Mouse (Mus musculus) left cerebral cortex, postnatal 14 days (tissue): ENCODE measurements at regions not wholly inside any gene's neighbourhood (a gene's known extent, or its start where the extent isn't known, plus 50 kb on each side); places are given as distances from the start of the nearest gene placed in this dataset.

Experiments
- DNase-seq, 2 experiments: peaks; one replicate each; pipeline ENCODE4 v3.0.0; 2021 to 2022; ENCODE audit warnings: low spot score in 2 of 2, mixed read lengths in 1 of 2
- intact Hi-C: fragments of 180-260 bp; cut with DNase I; formaldehyde crosslinking; loops from one replicate; pipeline ENCODE4 v1.15.1; 2025

GRCm38 (mm10) chr4:12476717-12477116 is 304.9 kb upstream of the Fam92a start:
- no peak for DNase-seq
- intact Hi-C loops = no loop called here

GRCm38 (mm10) chr4:12474981-12475568 is 303.3 kb upstream of the Fam92a start:
- no peak for DNase-seq
- intact Hi-C loops = no loop called here

- DNase-seq = no peak
- intact Hi-C loops = no loop called here
These were observed 302.6 kb upstream of the Fam92a start for GRCm38 (mm10) chr4:12474421-12474820.

- intact Hi-C loops = no loop called here
- no peak for DNase-seq
These were observed 289.9 kb upstream of the Fam92a start for GRCm38 (mm10) chr4:12461701-12462100.

- DNase-seq = no peak
These were observed 289.4 kb upstream of the Fam92a start for GRCm38 (mm10) chr4:12461251-12461650.

GRCm38 (mm10) chr4:12457978-12458597 is 286.3 kb upstream of the Fam92a start:
- DNase-seq = no peak
- intact Hi-C loops = no loop called here

More at GRCm38 (mm10) chr4:12461251-12461650, 289.4 kb upstream of the Fam92a start:
- intact Hi-C loops = no loop called here

GRCm38 (mm10) chr4:12452086-12452485 is 280.3 kb upstream of the Fam92a start:
- DNase-seq = no peak
- intact Hi-C loops = no loop called here

- intact Hi-C loops = no loop called here
- no peak for DNase-seq
These were observed 253.7 kb upstream of the Fam92a start for GRCm38 (mm10) chr4:12425507-12425906.

- intact Hi-C loops = no loop called here
- DNase-seq = no peak
These were observed 250.0 kb upstream of the Fam92a start for GRCm38 (mm10) chr4:12421628-12422319.

GRCm38 (mm10) chr4:12418086-12418485 is 246.3 kb upstream of the Fam92a start:
- intact Hi-C loops = no loop called here
- no peak for DNase-seq

GRCm38 (mm10) chr4:12395344-12395743 is 223.5 kb upstream of the Fam92a start:
- no peak for DNase-seq
- intact Hi-C loops = no loop called here

- DNase-seq = peak; percentile 19 to 58
- intact Hi-C loops = no loop called here
These were observed 205.2 kb upstream of the Fam92a start for GRCm38 (mm10) chr4:12376797-12377570.

- intact Hi-C loops = no loop called here
- DNase-seq = no peak
These were observed 197.7 kb upstream of the Fam92a start for GRCm38 (mm10) chr4:12369551-12369950.

GRCm38 (mm10) chr4:12356992-12357634 is 185.3 kb upstream of the Fam92a start:
- no peak for DNase-seq
- intact Hi-C loops = no loop called here

GRCm38 (mm10) chr4:12353337-12353856 is 181.6 kb upstream of the Fam92a start:
- DNase-seq = peak in 1 of 2 experiments; percentile 7
- intact Hi-C loops = no loop called here

- DNase-seq = no peak
- intact Hi-C loops = no loop called here
These were observed 167.4 kb upstream of the Fam92a start for GRCm38 (mm10) chr4:12339236-12339635.

GRCm38 (mm10) chr4:12334832-12335587 is 163.2 kb upstream of the Fam92a start:
- DNase-seq = peak; percentile 5 to 17
- intact Hi-C loops = no loop called here

GRCm38 (mm10) chr4:12334429-12334828 is 162.6 kb upstream of the Fam92a start:
- intact Hi-C loops = no loop called here
- DNase-seq = peak; percentile 36 to 63

GRCm38 (mm10) chr4:12316024-12316423 is 144.2 kb upstream of the Fam92a start:
- intact Hi-C loops = no loop called here

More at GRCm38 (mm10) chr4:12316024-12316423, 144.2 kb upstream of the Fam92a start:
- DNase-seq = no peak
